Mouse (Mus musculus) fibroblast of lung, adult 2 months (primary cell): ENCODE results near the gene Gm4305.
"Not testable (repeated sequence)": the region's sequence is repeated elsewhere in the genome, so short reads cannot be mapped to it uniquely, and the experiment has no call there.

Experiments used
- DNase-seq: peaks from one replicate; pipeline ENCODE4 v3.0.0-alpha.2; 2011; ENCODE audit warnings: low read depth

The Gm4305 gene

GRCm38 (mm10) chr10:100350793-100351192 lies at the start of gene Gm4305:
Gm4305 (plus strand) TSS chr10:100351093.
- DNase-seq = not testable (repeated sequence)

- DNase-seq = not testable (repeated sequence)
These were observed 15.5 kb upstream of the Gm4305 start, which contains the start of gene Gm4301 for GRCm38 (mm10) chr10:100335376-100335775. Gm4301 (plus strand) TSS chr10:100335676.

GRCm38 (mm10) chr10:100340536-100340935 lies 10.4 kb upstream of the Gm4305 start, which contains the start of gene Gm4302:
Gm4302 (plus strand) TSS chr10:100340836.
- not testable (repeated sequence) for DNase-seq

GRCm38 (mm10) chr10:100345672-100346071 lies 5.2 kb upstream of the Gm4305 start, which contains the start of gene Gm4303:
Gm4303 (plus strand) TSS chr10:100345972.
- DNase-seq = not testable (repeated sequence)

GRCm38 (mm10) chr10:100356841-100357240 lies 5.9 kb downstream of the Gm4305 start:
- DNase-seq = not testable (repeated sequence)

GRCm38 (mm10) chr10:100361038-100361437 lies 10.1 kb downstream of the Gm4305 start, which contains the start of gene Gm4307:
Gm4307 (plus strand) TSS chr10:100361338.
- not testable (repeated sequence) for DNase-seq

GRCm38 (mm10) chr10:100382460-100382859 lies 31.6 kb downstream of the Gm4305 start, which contains the start of gene Gm4312:
Gm4312 (minus strand) TSS chr10:100382560.
- DNase-seq = not testable (repeated sequence)
